In the genomic region with DNA sequence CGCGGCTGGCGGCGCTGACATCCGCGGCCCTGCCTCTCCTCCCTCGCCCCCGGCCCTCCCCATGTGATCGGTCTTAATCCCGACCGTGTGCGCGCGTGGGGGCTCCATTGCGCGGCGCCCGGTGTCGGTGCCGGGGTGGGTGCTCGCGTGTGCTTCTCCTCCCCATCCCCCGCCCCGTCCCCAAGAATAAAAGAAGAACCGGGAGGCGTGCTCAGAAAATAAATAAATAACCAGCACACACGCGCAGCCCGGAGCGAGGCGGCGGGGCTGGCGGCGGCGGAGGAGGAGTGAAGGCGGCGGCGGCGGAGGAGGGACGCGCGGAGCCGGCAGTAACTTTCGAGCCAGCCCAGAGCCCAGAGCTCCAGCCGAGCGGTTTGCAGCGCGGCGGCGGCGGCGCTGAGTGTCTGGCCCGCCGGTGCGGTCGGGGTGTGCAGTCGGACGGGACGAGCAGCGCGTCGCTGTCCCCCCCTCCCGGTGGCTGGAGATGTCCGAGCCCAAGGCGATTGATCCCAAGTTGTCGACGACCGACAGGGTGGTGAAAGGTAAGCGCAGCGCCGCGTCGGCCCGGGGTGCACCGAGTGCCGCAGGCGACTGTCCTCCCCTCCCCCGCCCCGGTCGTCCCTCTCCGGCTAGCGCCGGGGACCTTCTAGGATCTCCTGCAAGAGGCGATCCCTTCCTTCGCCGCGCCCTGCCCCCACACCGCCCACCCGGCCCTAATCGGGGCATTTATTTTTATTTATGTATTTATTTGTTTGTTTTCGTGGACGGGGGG, we compare ENCODE assay signal across 8 mouse cellular contexts. TPM values are rescaled to one million over a fixed set of nuclear protein-coding genes. Genes with fewer than 3 reads are reported as not detected.
DNase-seq lines count a peak whose midpoint lies in the region; ATAC-seq and TF ChIP-seq lines count a peak whose summit lies in the region.

No protein-coding gene starts in this region.

- H3K4me2 ChIP-seq in heart, embryonic 15.5 days: peak overlapping the region; percentile 84
- peak overlapping the region; percentile 92 for H3K4me2 ChIP-seq in liver, embryonic 16.5 days (ENCODE audit: low read depth, low read length)
- H3K4me2 ChIP-seq in neural tube, embryonic 13.5 days: peak overlapping the region; percentile 68
- H3K4me2 ChIP-seq in stomach, postnatal 0 days (replicated peaks; ENCODE audit: low read depth): peak overlapping the region; percentile 77

- no peaks in the 10 kb centered on the region for H3K9me3 ChIP-seq in forebrain, embryonic 10.5 days
- no peaks in the 10 kb centered on the region for H3K9me3 ChIP-seq in heart, embryonic 15.5 days (replicated peaks)
- no peaks in the 10 kb centered on the region for H3K9me3 ChIP-seq in liver, embryonic 16.5 days (replicated peaks; ENCODE audit: control insufficient read depth, low read length)
- H3K9me3 ChIP-seq in neural tube, embryonic 13.5 days: no peaks in the 10 kb centered on the region
- no peaks in the 10 kb centered on the region for H3K9me3 ChIP-seq in stomach, postnatal 0 days (ENCODE audit: control insufficient read depth, low read length)

- peak overlapping the region; percentile 92 for H3K27ac ChIP-seq in forebrain, embryonic 10.5 days
- peak overlapping the region; percentile 95 for H3K27ac ChIP-seq in heart, embryonic 15.5 days
- peak overlapping the region; percentile 85 for H3K27ac ChIP-seq in liver, embryonic 16.5 days (ENCODE audit: low read length)
- H3K27ac ChIP-seq in neural tube, embryonic 13.5 days (replicated peaks): peak overlapping the region; percentile 99
- H3K27ac ChIP-seq in stomach, postnatal 0 days (replicated peaks): peak overlapping the region; percentile 97

- H3K36me3 ChIP-seq in forebrain, embryonic 10.5 days (replicated peaks): no peaks in the 10 kb centered on the region
- H3K36me3 ChIP-seq in heart, embryonic 15.5 days: no peaks in the 10 kb centered on the region
- H3K36me3 ChIP-seq in liver, embryonic 16.5 days (ENCODE audit: control insufficient read depth, insufficient read depth): no peaks in the 10 kb centered on the region
- H3K36me3 ChIP-seq in neural tube, embryonic 13.5 days: no peaks in the 10 kb centered on the region
- H3K36me3 ChIP-seq in stomach, postnatal 0 days (ENCODE audit: control insufficient read depth, insufficient read depth, low read length): no peaks in the 10 kb centered on the region

- DNase-seq in CD4-positive, CD25-positive, alpha-beta regulatory T cell, adult 2 months (ENCODE audit: low read depth, low spot score): peak; percentile 74
- DNase-seq in brain, adult 2 months (ENCODE audit: low read depth, low spot score): peak; percentile 78
- DNase-seq in forebrain, embryonic 10.5 days (ENCODE audit: extremely low spot score, low spot score): peak; percentile 71
- DNase-seq in kidney, postnatal 25 days: peak; percentile 79 to 88
- peak; percentile 72 for DNase-seq in stomach, postnatal 0 days (ENCODE audit: low spot score)

- WGBS in forebrain, embryonic 10.5 days: under 1% methylated on average over 90 of the region's 92 CpGs
- under 1% methylated on average over 91 of the region's 92 CpGs for WGBS in heart, embryonic 15.5 days
- WGBS in liver, embryonic 16.5 days (ENCODE audit: insufficient replicate concordance): under 1% methylated on average over 82 of the region's 92 CpGs
- WGBS in neural tube, embryonic 13.5 days: under 1% methylated on average over 87 of the region's 92 CpGs
- 1% methylated on average over 69 of the region's 92 CpGs for WGBS in stomach, postnatal 0 days

- ATAC-seq in heart, embryonic 15.5 days (replicated peaks; ENCODE audit: insufficient number of reproducible peaks, insufficient read depth, low FRiP score, low read depth): peak; percentile 25
- ATAC-seq in liver, embryonic 16.5 days (ENCODE audit: low read depth): peak; percentile 14
- ATAC-seq in neural tube, embryonic 13.5 days (ENCODE audit: low read depth): peak; percentile 58
- peak; percentile 41 for ATAC-seq in stomach, postnatal 0 days (ENCODE audit: low FRiP score, low TSS enrichment)

- peak overlapping the region; percentile 90 for H3K4me3 ChIP-seq in forebrain, embryonic 10.5 days
- peak overlapping the region; percentile 95 for H3K4me3 ChIP-seq in heart, embryonic 15.5 days
- H3K4me3 ChIP-seq in liver, embryonic 16.5 days (ENCODE audit: low read depth, low read length): peak overlapping the region; percentile 87
- H3K4me3 ChIP-seq in neural tube, embryonic 13.5 days: peak overlapping the region; percentile 92
- H3K4me3 ChIP-seq in stomach, postnatal 0 days (ENCODE audit: low read depth, low read length): peak overlapping the region; percentile 95

- H3K27me3 ChIP-seq in forebrain, embryonic 10.5 days (ENCODE audit: poor library complexity, severe bottlenecking): peaks cover 5% of the 10 kb centered on the region
- H3K27me3 ChIP-seq in heart, embryonic 15.5 days: no peaks in the 10 kb centered on the region
- H3K27me3 ChIP-seq in liver, embryonic 16.5 days (ENCODE audit: control insufficient read depth, insufficient read depth, low read depth, low read length): no peaks in the 10 kb centered on the region; the same call in 1 of the 2 replicates
- H3K27me3 ChIP-seq in neural tube, embryonic 13.5 days: no peaks in the 10 kb centered on the region
- no peaks in the 10 kb centered on the region for H3K27me3 ChIP-seq in stomach, postnatal 0 days (ENCODE audit: control insufficient read depth, insufficient read depth, low read length)

- H3K4me1 ChIP-seq in forebrain, embryonic 10.5 days: peaks cover 24% of the 10 kb centered on the region
- H3K4me1 ChIP-seq in heart, embryonic 15.5 days (replicated peaks): peaks cover 35% of the 10 kb centered on the region
- H3K4me1 ChIP-seq in liver, embryonic 16.5 days (ENCODE audit: control insufficient read depth, low read depth, low read length): peaks cover 7% of the 10 kb centered on the region; the same call in 1 of the 2 replicates
- H3K4me1 ChIP-seq in neural tube, embryonic 13.5 days (replicated peaks): peaks cover 35% of the 10 kb centered on the region
- H3K4me1 ChIP-seq in stomach, postnatal 0 days (replicated peaks; ENCODE audit: control insufficient read depth, insufficient read depth): no peaks in the 10 kb centered on the region

- no peak for TF ChIP-seq EP300 in stomach, postnatal 0 days (optimal IDR thresholded peaks at IDR 0.05)

- H3K9ac ChIP-seq in heart, embryonic 15.5 days: peak overlapping the region; percentile 86
- peak overlapping the region; percentile 77 for H3K9ac ChIP-seq in liver, embryonic 16.5 days (ENCODE audit: low read depth, low read length)
- H3K9ac ChIP-seq in neural tube, embryonic 13.5 days: peak overlapping the region; percentile 95
- peak overlapping the region; percentile 87 for H3K9ac ChIP-seq in stomach, postnatal 0 days (ENCODE audit: low read length)

- TF ChIP-seq CTCF in stomach, postnatal 0 days (IDR thresholded peaks at IDR 0.05; ENCODE audit: low read depth): no peak; the same call in 1 of the 2 replicates

RNA-seq across cellular contexts. Expression of a gene that starts 0.6 kb away (rescaled TPM):
- 28.0 and 28.7 TPM in 2 replicates for polyA plus RNA-seq in forebrain, embryonic 10.5 days (2016; fragmentation: Nextera tagmentation; extraction: Ambion mirVana)
- 47.6 and 49.0 TPM in 2 replicates for polyA plus RNA-seq in heart, embryonic 15.5 days (2015; fragmentation: Nextera tagmentation; extraction: Ambion mirVana)
- 8.5 and 10.2 TPM in 2 replicates for polyA plus RNA-seq in liver, embryonic 16.5 days (2015; fragmentation: Nextera tagmentation; extraction: Ambion mirVana)
- polyA plus RNA-seq in neural tube, embryonic 13.5 days (2015; fragmentation: Nextera tagmentation; extraction: Ambion mirVana): 142 and 160 TPM in 2 replicates
- polyA plus RNA-seq in stomach, postnatal 0 days (2015; fragmentation: Nextera tagmentation; extraction: Ambion mirVana): 50.2 and 52.7 TPM in 2 replicates

Comparison
In these comparisons a context has a peak if more than half of its experiments do, and no peak if none do; other contexts are left out.
1. Peak in every context shown above with its lines: DNase-seq, ATAC-seq, H3K4me3 ChIP-seq and H3K27ac ChIP-seq.